Mouse (Mus musculus) CH12.LX (cell line): Measurements from ENCODE around the gene Ap1g2. TPM values are rescaled to one million over a fixed set of nuclear protein-coding genes. Genes with fewer than 3 reads are reported as not detected.

Experiments
- DNase-seq: peaks from one replicate; pipeline ENCODE4 v3.0.0-alpha.2; 2013; ENCODE audit errors: extremely low read depth
- H3K27ac ChIP-seq: 2 replicates; pipeline ENCODE4 v1.5.1; 2012; ENCODE audit warnings: low read depth, mild to moderate bottlenecking, control low read depth, moderate library complexity; ENCODE audit not compliant: insufficient read depth
- H3K27me3 ChIP-seq: replicated peaks from 2 replicates; pipeline ENCODE3; 2012; ENCODE audit warnings: inconsistent platforms
- H3K36me3 ChIP-seq, 2 experiments: replicated peaks in 1 of 2; 2 replicates each; pipeline versions ENCODE3 to v1.6.1; 2012; ENCODE audit warnings: inconsistent platforms in 1 of 2, low read length in 1 of 2, mild to moderate bottlenecking in 1 of 2, mixed read lengths in 1 of 2, moderate library complexity in 1 of 2; ENCODE audit not compliant: control insufficient read depth in 1 of 2, insufficient read depth in 1 of 2
- H3K4me1 ChIP-seq, 2 experiments: 2 replicates each; pipeline ENCODE4 v1.6.1; 2012; ENCODE audit warnings: inconsistent platforms in 1 of 2, moderate library complexity in 1 of 2; ENCODE audit not compliant: insufficient read depth in 2 of 2, control insufficient read depth in 1 of 2
- H3K4me2 ChIP-seq: 2 replicates; pipeline ENCODE4 v1.6.1; 2012; ENCODE audit warnings: low read depth, mild to moderate bottlenecking, control low read depth; ENCODE audit not compliant: poor library complexity, insufficient read depth, severe bottlenecking
- H3K4me3 ChIP-seq, 3 experiments: fragments of 150-350 bp in 1 of 3; sonication (generic) in 1 of 3; replicated peaks in 1 of 3; 2 replicates each; pipeline versions ENCODE3 to v1.5.1; 2011 to 2012; ENCODE audit warnings: low read depth in 2 of 3, low read length in 2 of 3, mild to moderate bottlenecking in 2 of 3, moderate library complexity in 2 of 3, control low read depth in 1 of 3, improper control_type of control experiment in 1 of 3, inconsistent platforms in 1 of 3, mixed read lengths in 1 of 3; ENCODE audit not compliant: poor library complexity in 1 of 3
- H3K79me2 ChIP-seq: replicated peaks from 2 replicates; pipeline ENCODE4 v1.6.1; 2012; ENCODE audit warnings: mild to moderate bottlenecking, moderate library complexity; ENCODE audit not compliant: control insufficient read depth, poor library complexity, insufficient read depth, severe bottlenecking; ENCODE audit errors: extremely low read depth
- H3K9ac ChIP-seq: 2 replicates; pipeline ENCODE4 v1.6.1; 2012; ENCODE audit warnings: low read depth, mild to moderate bottlenecking, control low read depth, moderate library complexity; ENCODE audit not compliant: insufficient read depth
- H3K9me3 ChIP-seq: replicated peaks from 2 replicates; pipeline ENCODE3; 2012; ENCODE audit warnings: low read length, inconsistent platforms, mixed read lengths
- BHLHE40 ChIP-seq: IDR thresholded peaks from 2 replicates; pipeline ENCODE4 v1.6.1; 2011; ENCODE audit warnings: mild to moderate bottlenecking, low read depth, low read length, improper control_type of control experiment
- CHD1 ChIP-seq: IDR thresholded peaks from 2 replicates; pipeline ENCODE4 v1.6.1; 2012; ENCODE audit warnings: low read depth, low read length, improper control_type of control experiment, inconsistent platforms
- ETS1 ChIP-seq: conservative IDR thresholded peaks from 2 replicates; pipeline ENCODE4 v1.6.1; 2012; ENCODE audit warnings: low read depth, mild to moderate bottlenecking, inconsistent platforms, low read length, improper control_type of control experiment, moderate library complexity
- GABPA ChIP-seq: IDR thresholded peaks from 2 replicates; pipeline ENCODE4 v1.6.1; 2012; ENCODE audit warnings: low read depth, low read length, improper control_type of control experiment, inconsistent platforms; ENCODE audit not compliant: insufficient replicate concordance
- HCFC1 ChIP-seq: IDR thresholded peaks from 2 replicates; pipeline ENCODE4 v1.6.1; 2012; ENCODE audit warnings: low read depth, mild to moderate bottlenecking, inconsistent platforms, low read length, improper control_type of control experiment
- IRF4 ChIP-seq: IDR thresholded peaks from 2 replicates; pipeline ENCODE4 v1.6.1; 2014; ENCODE audit warnings: low read depth, mild to moderate bottlenecking, inconsistent platforms, low read length, improper control_type of control experiment
- MAFK ChIP-seq: IDR thresholded peaks from 2 replicates; pipeline ENCODE4 v1.6.1; 2011; ENCODE audit warnings: low read length, improper control_type of control experiment; ENCODE audit not compliant: insufficient replicate concordance
- MXI1 ChIP-seq: IDR thresholded peaks from 2 replicates; pipeline ENCODE4 v1.6.1; 2011; ENCODE audit warnings: mild to moderate bottlenecking, low read depth, low read length, improper control_type of control experiment
- MYC ChIP-seq: IDR thresholded peaks from 2 replicates; pipeline ENCODE4 v1.6.1; 2011; ENCODE audit warnings: low read depth, mild to moderate bottlenecking, improper control_type of control experiment, low read length
- NELFE ChIP-seq: IDR thresholded peaks from 2 replicates; pipeline ENCODE4 v1.6.1; 2011; ENCODE audit warnings: low read depth, low read length, improper control_type of control experiment
- NRF1 ChIP-seq: IDR thresholded peaks from 2 replicates; pipeline ENCODE4 v1.6.1; 2014; ENCODE audit warnings: low read depth, mild to moderate bottlenecking, inconsistent platforms, low read length, improper control_type of control experiment, moderate library complexity
- POLR2AphosphoS2 ChIP-seq: IDR thresholded peaks from 2 replicates; pipeline ENCODE4 v1.6.1; 2011; ENCODE audit warnings: low read depth, low read length, improper control_type of control experiment
- RAD21 ChIP-seq: IDR thresholded peaks from 2 replicates; pipeline ENCODE4 v1.6.1; 2011; ENCODE audit warnings: low read depth, mild to moderate bottlenecking, low read length, improper control_type of control experiment, moderate library complexity
- RCOR1 ChIP-seq: conservative IDR thresholded peaks from 2 replicates; pipeline ENCODE4 v1.6.1; 2012; ENCODE audit warnings: low read depth, mild to moderate bottlenecking, inconsistent platforms, low read length, improper control_type of control experiment
- SIN3A ChIP-seq: IDR thresholded peaks from 2 replicates; pipeline ENCODE4 v1.6.1; 2012; ENCODE audit warnings: low read length, improper control_type of control experiment, inconsistent platforms
- SMC3 ChIP-seq: IDR thresholded peaks from 2 replicates; pipeline ENCODE4 v1.6.1; 2011; ENCODE audit warnings: low read depth, low read length, improper control_type of control experiment
- TBP ChIP-seq: conservative IDR thresholded peaks from 2 replicates; pipeline ENCODE4 v1.6.1; 2011; ENCODE audit warnings: low read depth, low read length, improper control_type of control experiment
- UBTF ChIP-seq: IDR thresholded peaks from 2 replicates; pipeline ENCODE4 v1.6.1; 2012; ENCODE audit warnings: low read depth, mild to moderate bottlenecking, inconsistent platforms, low read length, improper control_type of control experiment, moderate library complexity
- USF1 ChIP-seq: IDR thresholded peaks from 2 replicates; pipeline ENCODE4 v1.6.1; 2014; ENCODE audit warnings: low read depth, mild to moderate bottlenecking, inconsistent platforms, low read length, improper control_type of control experiment
- USF2 ChIP-seq: conservative IDR thresholded peaks from 2 replicates; pipeline ENCODE4 v1.6.1; 2011; ENCODE audit warnings: low read depth, low read length, improper control_type of control experiment
- ZKSCAN1 ChIP-seq: IDR thresholded peaks from 2 replicates; pipeline ENCODE4 v1.6.1; 2012; ENCODE audit warnings: low read depth, inconsistent platforms, low read length, improper control_type of control experiment, borderline replicate concordance
- ZNF384 ChIP-seq: IDR thresholded peaks from 2 replicates; pipeline ENCODE4 v1.6.1; 2012; ENCODE audit warnings: low read depth, low read length, improper control_type of control experiment, inconsistent platforms
- dilution Hi-C: fragments of 300-500 bp; cut with MboI; formaldehyde crosslinking; loops from 2 replicates; pipeline ENCODE4 v1.14.3; 2020; ENCODE audit warnings: low sequenced_read_pairs; ENCODE audit not compliant: extremely low pct_unique_long_range_greater_than_20kb, extremely low pct_ligation_motif_present
- in situ Hi-C: fragments of 300-500 bp; cut with MboI; formaldehyde crosslinking; loops from 3 replicates; pipeline ENCODE4 v1.14.3; 2019; ENCODE audit warnings: low sequenced_read_pairs, low pct_ligation_motif_present, low pct_unique_long_range_greater_than_20kb, mixed read lengths
- polyA plus RNA-seq: library from polyadenylated mRNA; unstranded; fragments of >175 nt; gene quantifications from 2 replicates; pipeline ENCODE4 v1.2.1, GENCODE M21; 2012; ENCODE audit warnings: low read depth; ENCODE audit not compliant: insufficient read length
- total RNA-seq, 2 experiments: library from RNA; depleted of rRNA; stranded (reverse); fragments of 300-350 nt in 1 of 2; fragments of >200 nt in 1 of 2; gene quantifications; 2 replicates each; pipeline ENCODE4 v1.2.3; 2012 to 2014

Ap1g2 gene
- total and polyA plus RNA-seq, 3 experiments: 18.3 to 64.8 (median 28.5) TPM

DNA sequence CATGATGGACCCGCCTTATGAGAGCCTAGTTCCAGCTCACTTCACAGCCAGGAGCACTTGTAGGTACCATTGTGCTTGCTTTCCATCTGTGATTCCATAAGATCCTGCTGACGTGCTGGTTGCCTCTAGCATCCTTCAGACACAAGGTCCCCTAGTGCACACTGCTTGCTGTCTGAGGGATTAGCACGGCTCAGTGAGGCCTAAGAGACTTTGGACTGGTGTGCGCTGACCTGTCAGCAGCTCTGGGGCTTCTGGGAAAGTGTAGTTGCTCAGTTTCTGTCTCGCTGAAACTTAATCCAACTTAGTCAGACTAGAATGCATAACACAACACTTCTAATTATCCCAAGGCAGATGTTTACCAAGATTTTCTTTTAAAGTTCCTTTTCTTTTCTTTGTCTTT lies 46.5 kb downstream of the Ap1g2 start:
- Histone ChIP-seq H3K36me3 (no peaks in the 10 kb centered on the region), H3K4me2 (no peak overlapping the region), H3K79me2 (no peaks in the 10 kb centered on the region), H3K9ac (no peak overlapping the region), H3K4me1 (peaks cover 5 to 16% of the 10 kb centered on the region in 2 experiments; a peak in 2 of 4 replicates), H3K27me3 (peaks cover 33% of the 10 kb centered on the region), H3K9me3 (no peaks in the 10 kb centered on the region), H3K27ac (no peak overlapping the region), H3K4me3 (no peak overlapping the region)
- no peak for DNase-seq
- TF ChIP-seq CHD1: no peak
- TF ChIP-seq ZNF384: no peak
- TF ChIP-seq GABPA: no peak
- TF ChIP-seq RAD21: no peak
- TF ChIP-seq HCFC1: no peak
- TF ChIP-seq NELFE: no peak
- in situ Hi-C loops (no loop called here), dilution Hi-C loops (no loop called here)

GRCm38 (mm10) chr14:55059009-55059408 lies 47.4 kb downstream of the Ap1g2 start:
- Histone ChIP-seq H3K4me2 (no peak overlapping the region), H3K9me3 (no peaks in the 10 kb centered on the region), H3K27me3 (peaks cover 38% of the 10 kb centered on the region), H3K4me1 (peaks cover 5 to 13% of the 10 kb centered on the region in 2 experiments; a peak in 2 of 4 replicates), H3K36me3 (no peaks in the 10 kb centered on the region), H3K79me2 (no peaks in the 10 kb centered on the region), H3K27ac (no peak overlapping the region), H3K4me3 (no peak overlapping the region), H3K9ac (no peak overlapping the region)
- in situ Hi-C loops: no loop called here
- TF ChIP-seq MAFK: no peak
- TF ChIP-seq MYC: no peak
- DNase-seq: no peak
- dilution Hi-C loops: no loop called here

DNA sequence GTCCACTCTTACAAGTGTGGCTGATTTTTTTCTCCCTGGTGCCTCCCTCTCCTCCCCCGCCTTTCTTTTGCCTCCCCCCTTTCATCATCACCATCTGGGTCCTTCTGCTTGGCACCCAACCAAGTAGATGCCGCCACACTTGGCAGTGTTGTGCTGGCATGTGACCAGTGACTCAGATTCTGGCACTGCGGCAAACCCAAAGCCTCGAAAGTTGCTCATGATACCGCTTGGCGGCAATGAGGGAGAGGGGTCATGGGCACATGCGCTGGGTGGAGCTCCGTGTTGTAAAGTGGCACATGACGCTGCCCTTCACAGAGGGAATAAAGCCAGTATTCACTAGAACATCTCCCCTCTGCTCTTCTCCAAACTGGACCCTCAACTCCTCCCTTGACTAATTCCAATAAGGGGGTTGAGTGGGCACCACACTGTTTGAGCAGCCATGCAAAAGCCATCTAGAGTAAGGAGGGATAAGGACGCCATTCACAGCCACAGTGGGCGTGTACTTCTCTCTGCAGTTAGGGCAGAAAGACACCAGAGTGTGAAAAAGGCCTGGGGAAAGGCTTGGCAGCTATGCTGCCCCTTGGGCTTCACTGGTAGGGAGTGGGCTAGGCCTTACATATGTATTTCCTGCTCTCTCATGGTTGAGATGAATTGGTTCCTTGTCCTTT lies 51.1 kb downstream of the Ap1g2 start:
- Histone ChIP-seq H3K9me3 (no peaks in the 10 kb centered on the region), H3K4me3 (no peak overlapping the region), H3K4me1 (peaks cover 0 to 4% of the 10 kb centered on the region in 2 experiments; a peak in 1 of 4 replicates), H3K36me3 (no peaks in the 10 kb centered on the region), H3K4me2 (no peak overlapping the region), H3K27ac (no peak overlapping the region), H3K79me2 (no peaks in the 10 kb centered on the region), H3K9ac (no peak overlapping the region), H3K27me3 (peaks cover 40% of the 10 kb centered on the region)
- no peak for TF ChIP-seq MXI1
- TF ChIP-seq POLR2AphosphoS2: no peak
- no peak for TF ChIP-seq BHLHE40
- TF ChIP-seq ZKSCAN1: no peak
- no peak for TF ChIP-seq USF1
- TF ChIP-seq TBP: no peak
- TF ChIP-seq NELFE: no peak
- TF ChIP-seq USF2: no peak
- TF ChIP-seq RCOR1: no peak
- TF ChIP-seq GABPA: no peak
- no peak for TF ChIP-seq NRF1
- no peak for TF ChIP-seq SMC3
- no peak for TF ChIP-seq IRF4
- TF ChIP-seq SIN3A: no peak
- TF ChIP-seq UBTF: no peak
- TF ChIP-seq ETS1: no peak
- no peak for TF ChIP-seq MAFK
- dilution Hi-C loops: no loop called here
- in situ Hi-C loops: no loop called here
- DNase-seq: no peak
